Mouse (Mus musculus) intestine, postnatal 0 days (tissue): ENCODE measurements around the gene Snapc5. TPM values are rescaled to one million over a fixed set of nuclear protein-coding genes. Genes with fewer than 3 reads are reported as not detected.
A peak's percentile ranks its signal among the peaks of the same experiment; 100 is the strongest.

Experiments
- ATAC-seq: fragments of 200-750 bp; cut with Nextera tagmentation; 2 replicates; pipeline ENCODE4 v1.8.0; 2017; ENCODE audit warnings: mild to moderate bottlenecking, moderate TSS enrichment, moderate library complexity
- H3K27ac ChIP-seq: fragments of 300-500 bp; sonication (generic); 2 replicates; pipeline ENCODE4 v1.5.1; 2014; ENCODE audit warnings: mild to moderate bottlenecking, low read depth, low read length, moderate library complexity
- H3K27me3 ChIP-seq: fragments of 300-500 bp; sonication (generic); replicated peaks from 2 replicates; pipeline ENCODE4 v1.6.1; 2014; ENCODE audit warnings: low read length, mixed read lengths; ENCODE audit not compliant: control insufficient read depth, insufficient read depth
- H3K36me3 ChIP-seq: fragments of 300-500 bp; sonication (generic); 2 replicates; pipeline ENCODE4 v1.6.1; 2014; ENCODE audit warnings: mild to moderate bottlenecking, moderate library complexity; ENCODE audit not compliant: control insufficient read depth, insufficient read depth
- H3K4me1 ChIP-seq: fragments of 300-500 bp; sonication (generic); replicated peaks from 2 replicates; pipeline ENCODE4 v1.6.1; 2014; ENCODE audit warnings: antibody characterized with exemption, low read length, mixed read lengths; ENCODE audit not compliant: control insufficient read depth, insufficient read depth
- H3K4me2 ChIP-seq: fragments of 300-500 bp; sonication (generic); replicated peaks from 2 replicates; pipeline ENCODE4 v1.6.1; 2014; ENCODE audit warnings: low read depth, mild to moderate bottlenecking, moderate library complexity
- H3K4me3 ChIP-seq: fragments of 300-500 bp; sonication (generic); 2 replicates; pipeline ENCODE4 v1.5.1; 2014; ENCODE audit warnings: low read depth, low read length
- H3K9ac ChIP-seq: fragments of 300-500 bp; sonication (generic); 2 replicates; pipeline ENCODE4 v1.6.1; 2014; ENCODE audit warnings: mild to moderate bottlenecking, low read depth, low read length
- H3K9me3 ChIP-seq: fragments of 300-500 bp; sonication (generic); 2 replicates; pipeline ENCODE4 v1.6.1; 2016; ENCODE audit warnings: mixed run types; ENCODE audit not compliant: control insufficient read depth
- CTCF ChIP-seq: sonication (generic); IDR thresholded peaks from 2 replicates; pipeline ENCODE4 v1.5.1; 2016; ENCODE audit warnings: low read depth, mild to moderate bottlenecking, control low read depth, antibody characterized with exemption, moderate library complexity
- WGBS: fragments of 180-500 bp; shearing (Covaris S2); extraction: QIAGEN DNeasy Blood & Tissue Kit; methylation state at CpG from one replicate; pipeline ENCODE4 v1.1.7; 2014; 5-methylcytosine and 5-hydroxymethylcytosine counted together
- microRNA-seq: library from miRNA; unstranded; fragments of <30 nt; microRNA quantifications from one replicate; pipeline ENCODE4, GENCODE M21; 2016
- polyA plus RNA-seq: library from polyadenylated mRNA; unstranded; fragments of >200 nt; fragmentation: Nextera tagmentation; extraction: Ambion mirVana; gene quantifications from 2 replicates; pipeline ENCODE4 v1.2.1, GENCODE M21; 2015

Gene Snapc5
- polyA plus RNA-seq, 1 experiment from 2014 or later = 32.9 TPM

DNA sequence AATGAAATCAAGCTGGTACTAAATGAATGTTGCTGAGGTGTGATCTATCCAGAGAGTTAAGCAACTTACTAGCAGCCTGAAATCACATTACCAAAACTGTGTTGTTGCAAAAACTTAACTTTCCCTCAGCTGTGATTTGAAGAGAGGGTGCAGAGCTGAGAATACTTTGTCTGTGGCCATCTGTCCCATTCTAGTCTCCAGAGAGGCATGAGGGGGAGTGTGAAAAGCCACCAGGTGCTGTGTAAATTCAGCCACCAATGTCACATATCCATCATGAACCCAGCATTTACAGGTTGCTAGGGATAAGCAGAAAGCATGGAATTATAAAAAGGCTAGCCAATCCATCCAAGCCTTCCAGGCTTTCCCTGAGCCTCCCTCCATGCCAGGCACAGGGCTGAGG is 49.9 kb downstream of the Snapc5 start:
- Histone ChIP-seq H3K27ac (no peak overlapping the region), H3K4me1 (peaks cover 4% of the 10 kb centered on the region; the same call in 1 of the 2 replicates), H3K4me2 (no peak overlapping the region), H3K9me3 (no peaks in the 10 kb centered on the region), H3K36me3 (no peaks in the 10 kb centered on the region), H3K27me3 (no peaks in the 10 kb centered on the region), H3K9ac (no peak overlapping the region), H3K4me3 (no peak overlapping the region)
- ATAC-seq = no peak
- TF ChIP-seq CTCF = no peak

DNA sequence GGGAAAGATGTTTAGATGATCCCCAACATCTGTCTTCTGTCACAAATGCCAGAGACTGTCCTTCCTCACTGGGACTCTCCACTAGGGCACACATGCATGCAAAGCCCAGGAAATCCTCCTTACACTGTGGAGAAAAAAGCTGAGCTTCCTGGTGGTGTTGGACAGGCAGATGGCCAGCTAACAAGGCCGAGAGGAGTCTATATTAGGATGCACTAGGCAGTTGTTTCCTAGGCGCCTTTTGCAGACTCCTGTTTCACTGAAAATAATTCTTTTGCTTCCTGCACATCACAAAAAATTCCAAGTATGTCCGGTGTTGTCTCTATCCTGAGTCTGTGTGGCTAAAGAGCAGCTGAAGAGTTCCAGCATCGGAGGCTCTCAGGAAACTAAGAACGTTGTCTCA is 52.1 kb downstream of the Snapc5 start:
- no peak overlapping the region for H3K4me3 ChIP-seq
- no peak for ATAC-seq
- H3K4me1 ChIP-seq = peaks cover 4% of the 10 kb centered on the region; the same call in 1 of the 2 replicates
- no peaks in the 10 kb centered on the region for H3K27me3 ChIP-seq
- WGBS = 43% methylated on average over 5 of the region's 5 CpGs
- H3K4me2 ChIP-seq = no peak overlapping the region
- H3K9me3 ChIP-seq = no peaks in the 10 kb centered on the region
- no peaks in the 10 kb centered on the region for H3K36me3 ChIP-seq
- TF ChIP-seq CTCF = peak; percentile 37
- no peak overlapping the region for H3K9ac ChIP-seq
- no peak overlapping the region for H3K27ac ChIP-seq

DNA sequence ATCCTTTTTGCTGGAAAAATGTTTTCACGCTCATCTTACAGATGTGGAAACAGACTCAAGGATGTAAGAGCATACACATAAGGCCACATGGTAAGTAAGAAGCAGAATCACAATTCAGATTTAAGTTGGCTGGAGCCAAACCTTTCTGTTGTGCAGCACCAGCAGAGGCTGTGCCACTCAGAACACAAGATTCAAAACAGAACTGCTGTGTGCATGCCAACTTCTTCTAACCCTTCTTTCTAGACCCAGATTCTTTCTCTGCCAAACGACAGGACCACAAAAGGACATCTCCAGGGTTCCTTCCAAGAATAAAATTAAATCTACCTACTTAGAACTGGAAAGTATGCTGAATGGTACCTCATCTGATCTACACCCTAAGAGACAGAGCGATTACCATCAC is 52.6 kb downstream of the Snapc5 start:
- Histone ChIP-seq H3K4me3 (no peak overlapping the region), H3K27me3 (no peaks in the 10 kb centered on the region), H3K9me3 (no peaks in the 10 kb centered on the region), H3K4me2 (no peak overlapping the region), H3K36me3 (no peaks in the 10 kb centered on the region), H3K4me1 (peaks cover 4% of the 10 kb centered on the region; the same call in 1 of the 2 replicates), H3K27ac (no peak overlapping the region; the same call in 1 of the 2 replicates), H3K9ac (no peak overlapping the region)
- no peak for TF ChIP-seq CTCF
- ATAC-seq = no peak
- WGBS = 69% methylated on average over 3 of the region's 3 CpGs

DNA sequence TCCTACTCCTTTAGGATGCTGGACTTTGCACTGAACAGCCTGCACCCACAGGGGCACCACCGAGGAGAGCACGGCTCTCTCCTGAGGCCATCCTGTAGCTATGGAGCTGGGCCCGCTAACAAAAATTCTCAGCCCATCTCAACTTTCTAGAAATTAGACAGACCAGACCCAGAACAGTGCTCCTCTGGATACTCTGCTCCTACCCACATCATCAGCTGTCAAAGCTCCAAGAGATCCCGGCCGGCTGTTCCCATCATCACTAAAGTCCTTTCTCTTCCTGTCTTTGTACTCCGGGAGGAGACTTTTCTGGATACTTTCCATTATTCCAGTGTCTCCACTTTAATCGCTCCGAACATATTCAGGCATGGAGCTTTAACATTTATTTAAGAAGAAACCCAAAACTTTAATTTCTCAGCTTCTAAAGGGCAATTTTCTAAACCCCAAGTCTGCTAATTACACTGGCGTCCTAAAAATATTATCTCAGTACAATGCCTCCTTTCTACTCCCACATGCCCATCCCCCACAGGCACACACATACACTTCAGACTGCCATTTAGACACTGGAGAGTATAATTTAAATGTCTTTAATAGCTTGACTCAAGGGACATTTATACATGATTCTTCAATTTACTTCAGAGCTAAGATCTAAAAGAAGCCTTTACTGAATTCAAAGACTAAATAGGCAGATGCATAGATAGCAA is 53.3 kb downstream of the Snapc5 start:
- TF ChIP-seq CTCF = no peak

More for the DNA sequence above, 53.3 kb downstream of the Snapc5 start:
- Histone ChIP-seq H3K9me3 (no peaks in the 10 kb centered on the region), H3K4me2 (no peak overlapping the region), H3K4me1 (peaks cover 4% of the 10 kb centered on the region; the same call in 1 of the 2 replicates), H3K27me3 (no peaks in the 10 kb centered on the region), H3K27ac (no peak overlapping the region; the same call in 1 of the 2 replicates), H3K4me3 (no peak overlapping the region), H3K9ac (no peak overlapping the region), H3K36me3 (no peaks in the 10 kb centered on the region)
- 49% methylated on average over 9 of the region's 9 CpGs for WGBS
- ATAC-seq = no peak

Small RNA genes lying within 50 kb of the gene (microRNA-seq; reads per million reads assigned to microRNA genes)
- not detected for gene Gm24106

Other genes with a start within 250 kb of the Snapc5 start
- 5.4 and 6.1 TPM in 2 replicates for gene Smad6, start 157.2 kb upstream of the Snapc5 start, polyA plus RNA-seq
- gene Lctl, start 62.1 kb upstream of the Snapc5 start, polyA plus RNA-seq = 0.09 and 0.22 TPM in 2 replicates
- gene Zwilch, start 6.2 kb upstream of the Snapc5 start, polyA plus RNA-seq = 3.0 and 4.1 TPM in 2 replicates
- gene Rpl4, start 5.9 kb upstream of the Snapc5 start, polyA plus RNA-seq = 575 and 580 TPM in 2 replicates
- gene Uchl4, start 55.9 kb downstream of the Snapc5 start, polyA plus RNA-seq = 1.8 and 2.0 TPM in 2 replicates
- gene Map2k1, start 74.4 kb downstream of the Snapc5 start, polyA plus RNA-seq = 82.1 and 84.0 TPM in 2 replicates
- 65.7 and 69.8 TPM in 2 replicates for gene Tipin, start 102.3 kb downstream of the Snapc5 start, polyA plus RNA-seq
- 8.1 and 9.2 TPM in 2 replicates for gene Dis3l, start 162.0 kb downstream of the Snapc5 start, polyA plus RNA-seq
- 0.69 and 0.92 TPM in 2 replicates for gene Megf11, start 206.4 kb downstream of the Snapc5 start, polyA plus RNA-seq